Comparison of ENCODE assay signal across 21 mouse cellular contexts in genomic region chr11:44188202-44188601, GRCm38 (mm10).
DNase-seq lines count a peak whose midpoint lies in the region; ATAC-seq and TF ChIP-seq lines count a peak whose summit lies in the region.
"Had no signal": no experiment of that assay in that cellular context is flagged by ENCODE, and none has a peak within 500 bp of the region (broad histone marks: within the 10 kb centered on the region; RNA-seq: fewer than 3 reads in every experiment).

No protein-coding gene starts in this region.

- H3K27ac ChIP-seq in hindbrain, postnatal 0 days, result no peak overlapping the region
- H3K27ac ChIP-seq in hindbrain, embryonic 14.5 days, result no peak overlapping the region
- H3K27ac ChIP-seq: embryonic facial prominence, embryonic 12.5 days; forebrain, embryonic 15.5 days; gastrocnemius, adult 2 months; heart, embryonic 13.5 days had no signal

- peak; percentile 19 to 35 for DNase-seq in cerebellum, postnatal 10 days
- DNase-seq in cerebellum, adult 9-11 months, result no peak
- DNase-seq in hindbrain, postnatal 0 days (ENCODE audit: low spot score), result peak; percentile 18
- no peak for DNase-seq in hindbrain, embryonic 14.5 days (ENCODE audit: low spot score)
- peak; percentile 17 for DNase-seq in layer of hippocampus, adult 9-11 months
- DNase-seq in frontal cortex, postnatal 14 days (ENCODE audit: low spot score in 2 of 2), result no peak
- no peak for DNase-seq in kidney, adult 18-20 months
- no peak for DNase-seq in adipocyte (ENCODE audit: low spot score)
- DNase-seq: adrenal gland, postnatal 10 days; B cell, adult 2 months; cerebellum, adult 18-20 months; cerebellum, postnatal 14 days; gastrocnemius, adult 2 months; gastrocnemius, postnatal 25 days; heart, postnatal 36 days had no signal

- H3K9ac ChIP-seq in hindbrain, postnatal 0 days (replicated peaks; ENCODE audit: low read length), result no peak overlapping the region
- no peak overlapping the region for H3K9ac ChIP-seq in hindbrain, embryonic 14.5 days
- H3K9ac ChIP-seq: embryonic facial prominence, embryonic 12.5 days; forebrain, embryonic 15.5 days; heart, embryonic 13.5 days had no signal

- no peak overlapping the region for H3K4me3 ChIP-seq in hindbrain, postnatal 0 days (ENCODE audit: low read length)
- no peak overlapping the region for H3K4me3 ChIP-seq in hindbrain, embryonic 14.5 days (replicated peaks; ENCODE audit: low read length)
- H3K4me3 ChIP-seq: embryonic facial prominence, embryonic 12.5 days; forebrain, embryonic 15.5 days; gastrocnemius, adult 2 months; heart, embryonic 13.5 days had no signal

- no peaks in the 10 kb centered on the region for H3K27me3 ChIP-seq in hindbrain, postnatal 0 days (ENCODE audit: insufficient read depth, low read length)
- no peaks in the 10 kb centered on the region for H3K27me3 ChIP-seq in hindbrain, embryonic 14.5 days (ENCODE audit: control insufficient read depth, insufficient read depth, low read length)
- H3K27me3 ChIP-seq: embryonic facial prominence, embryonic 12.5 days; forebrain, embryonic 15.5 days; heart, embryonic 13.5 days had no signal

- H3K4me2 ChIP-seq in hindbrain, postnatal 0 days (ENCODE audit: low read depth, low read length), result no peak overlapping the region
- no peak overlapping the region for H3K4me2 ChIP-seq in hindbrain, embryonic 14.5 days (replicated peaks)
- H3K4me2 ChIP-seq: embryonic facial prominence, embryonic 12.5 days; forebrain, embryonic 15.5 days; heart, embryonic 13.5 days had no signal

- no peaks in the 10 kb centered on the region for H3K36me3 ChIP-seq in hindbrain, postnatal 0 days (ENCODE audit: insufficient read depth, low read length)
- H3K36me3 ChIP-seq in hindbrain, embryonic 14.5 days (replicated peaks; ENCODE audit: control insufficient read depth, insufficient read depth), result no peaks in the 10 kb centered on the region
- H3K36me3 ChIP-seq: embryonic facial prominence, embryonic 12.5 days; forebrain, embryonic 15.5 days; G1E; heart, embryonic 13.5 days had no signal

- no peak for TF ChIP-seq CTCF in hindbrain, postnatal 0 days (IDR thresholded peaks at IDR 0.05; ENCODE audit: low read depth)

- 31% methylated on average over 2 of the region's 2 CpGs for WGBS in hindbrain, postnatal 0 days
- 44% methylated on average over 2 of the region's 2 CpGs for WGBS in hindbrain, embryonic 14.5 days

- H3K9me3 ChIP-seq in hindbrain, postnatal 0 days (ENCODE audit: low read length), result no peaks in the 10 kb centered on the region
- no peaks in the 10 kb centered on the region for H3K9me3 ChIP-seq in hindbrain, embryonic 14.5 days (ENCODE audit: control insufficient read depth, low read length)
- H3K9me3 ChIP-seq: embryonic facial prominence, embryonic 12.5 days; forebrain, embryonic 15.5 days; G1E; heart, embryonic 13.5 days had no signal

- no peak for ATAC-seq in hindbrain, postnatal 0 days
- no peak for ATAC-seq in hindbrain, embryonic 14.5 days (ENCODE audit: low FRiP score)
- ATAC-seq: CD4-positive, CD25-positive, alpha-beta regulatory T cell, adult 4 months; forebrain, embryonic 15.5 days; hindbrain, embryonic 16.5 days had no signal

- no peaks in the 10 kb centered on the region for H3K4me1 ChIP-seq in hindbrain, postnatal 0 days (ENCODE audit: insufficient read depth, low read length)
- H3K4me1 ChIP-seq in hindbrain, embryonic 14.5 days (replicated peaks; ENCODE audit: control insufficient read depth, insufficient read depth, low read length), result no peaks in the 10 kb centered on the region
- H3K4me1 ChIP-seq: embryonic facial prominence, embryonic 12.5 days; forebrain, embryonic 15.5 days; heart, embryonic 13.5 days had no signal

Comparison
In these comparisons a context has a peak if more than half of its experiments do, and no peak if none do; other contexts are left out.
1. DNase-seq: peak in cerebellum, postnatal 10 days (2 of 2), hindbrain, postnatal 0 days (single experiment) and layer of hippocampus, adult 9-11 months (single experiment); none in cerebellum, adult 9-11 months (single experiment), hindbrain, embryonic 14.5 days (single experiment), frontal cortex, postnatal 14 days (0 of 2), kidney, adult 18-20 months (single experiment) and adipocyte (single experiment).